Mouse (Mus musculus) cerebellum, postnatal 10 days (tissue): ENCODE measurements around the gene Kdm4c.
"Not testable (repeated sequence)": the region's sequence is repeated elsewhere in the genome, so short reads cannot be mapped to it uniquely, and the experiment has no call there.

Experiments
- DNase-seq, 2 experiments: peaks; one replicate each; pipeline ENCODE4 v3.0.0; 2021; ENCODE audit warnings: mixed read lengths in 2 of 2

Kdm4c gene

DNA sequence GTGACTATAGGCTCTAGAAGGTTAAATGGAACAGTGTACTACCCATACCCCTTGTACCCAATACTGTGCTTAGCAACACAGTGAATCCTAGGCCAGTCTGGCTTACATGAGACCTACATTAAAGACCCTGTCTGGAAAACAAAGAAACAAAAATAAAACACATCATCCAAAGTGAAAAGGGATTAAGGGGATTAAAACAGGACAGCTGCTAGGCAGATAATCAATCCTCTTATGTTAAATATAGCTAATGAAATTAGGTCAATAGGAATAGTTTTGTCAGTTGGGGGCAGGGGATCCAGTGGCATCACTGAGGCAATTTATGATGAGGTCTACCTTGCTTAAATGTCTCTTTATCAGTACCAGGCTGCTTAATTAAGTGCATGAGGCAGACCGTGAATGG, at the start of gene Kdm4c:
TSS of gene Kdm4c (plus strand) at position 322 of the 400 bp plus-strand sequence.
- DNase-seq: no peak

DNA sequence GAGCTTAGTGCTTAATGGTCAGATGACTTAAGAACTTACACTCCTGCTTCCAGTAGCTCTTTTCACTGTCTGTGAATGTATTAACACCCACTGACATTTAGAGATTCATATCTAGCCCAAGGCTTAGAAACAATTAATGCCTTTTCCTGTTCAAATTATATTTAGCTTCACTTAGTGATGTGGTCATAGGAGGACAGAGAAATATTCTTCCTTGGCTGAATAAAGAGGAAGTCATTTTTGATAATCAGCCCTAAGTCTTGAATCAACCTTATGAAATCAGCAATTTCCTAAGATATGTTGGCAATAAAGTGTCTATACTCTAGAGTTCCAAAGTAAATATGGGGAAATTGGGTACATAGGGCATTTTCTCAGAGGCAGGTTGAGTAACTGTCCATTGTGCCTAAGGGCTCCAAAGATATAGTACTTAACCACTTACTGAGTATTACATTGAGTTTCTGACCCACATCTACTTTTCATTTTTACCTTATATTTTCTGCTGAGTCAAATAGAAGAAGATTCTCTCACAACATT, 41.0 kb upstream of the Kdm4c start:
- DNase-seq: no peak

DNA sequence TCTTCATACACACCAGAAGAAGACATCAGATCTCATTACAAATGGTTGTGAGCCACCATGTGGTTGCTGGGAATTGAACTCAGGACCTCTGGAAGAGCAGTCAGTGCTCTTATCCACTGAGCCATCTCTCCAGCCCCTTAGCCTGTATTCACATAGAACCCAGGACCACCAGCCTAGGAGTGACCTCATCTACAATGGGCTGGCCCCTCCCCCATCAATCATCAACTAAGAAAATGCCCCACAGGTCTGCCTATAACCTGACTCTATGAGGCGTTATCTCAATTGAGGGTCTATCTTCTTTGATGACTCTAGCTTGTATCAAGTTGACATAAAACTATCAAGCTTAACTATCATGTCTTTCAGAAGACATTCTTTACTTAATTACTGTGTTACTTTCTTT, 20.5 kb upstream of the Kdm4c start:
- not testable (repeated sequence) for DNase-seq

DNA sequence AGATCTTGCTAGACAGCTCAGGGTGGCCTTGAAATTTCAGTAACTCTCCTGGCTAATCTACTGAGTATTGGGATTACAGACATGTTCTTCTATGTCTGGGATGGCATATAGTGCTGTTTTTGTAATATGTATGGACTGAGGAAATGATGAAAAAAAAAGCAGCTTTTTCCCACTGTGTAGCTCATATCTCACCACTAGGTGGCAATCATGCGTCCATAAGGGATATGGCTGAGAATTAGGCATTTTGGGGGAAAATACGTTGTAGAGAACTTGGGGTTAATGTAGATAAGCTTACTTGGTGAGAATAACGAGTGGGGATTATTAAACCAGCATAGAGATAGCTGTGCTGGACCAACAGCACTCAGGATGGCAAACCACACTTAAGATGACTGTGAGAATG, 19.9 kb upstream of the Kdm4c start:
- DNase-seq: peak; percentile 34 to 57

DNA sequence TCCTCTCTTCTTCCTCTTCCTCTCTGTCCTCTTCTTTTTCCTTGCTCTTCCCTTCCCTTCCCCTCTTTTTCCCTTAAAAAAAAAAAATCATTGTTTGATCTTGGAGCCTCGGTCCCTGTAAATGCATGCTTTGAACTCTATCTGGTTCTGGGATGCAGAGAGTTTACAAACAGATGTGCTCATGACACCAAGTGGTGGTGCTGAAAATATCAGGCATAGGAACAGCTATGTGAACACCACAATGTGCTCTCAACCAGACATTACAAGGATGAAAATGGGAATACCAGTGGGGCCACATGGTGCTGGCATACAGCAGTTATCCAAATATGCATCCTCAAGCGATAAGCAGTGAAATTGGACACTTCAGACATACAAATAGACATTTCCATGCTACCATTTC, 18.1 kb upstream of the Kdm4c start:
- no peak for DNase-seq

DNA sequence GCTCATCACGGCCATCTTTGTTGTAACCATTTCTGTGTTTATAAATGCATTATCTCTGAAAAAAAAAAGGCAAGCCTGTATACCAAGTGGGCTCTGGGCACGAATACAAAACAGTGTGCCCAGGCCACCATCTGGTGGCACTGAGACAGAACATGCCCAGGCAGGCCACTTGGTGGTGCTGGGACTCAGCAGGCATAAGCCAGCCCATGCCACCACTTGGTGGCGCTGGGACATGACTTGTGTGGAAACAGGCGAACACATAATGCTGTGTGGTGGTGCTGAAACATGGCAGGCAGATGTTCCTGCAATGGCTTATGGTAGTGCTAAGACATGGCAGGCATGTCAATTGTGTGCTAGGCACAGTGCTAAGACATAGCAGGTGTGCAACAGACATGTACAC, 11.3 kb upstream of the Kdm4c start:
- DNase-seq: peak; percentile 38 to 46

DNA sequence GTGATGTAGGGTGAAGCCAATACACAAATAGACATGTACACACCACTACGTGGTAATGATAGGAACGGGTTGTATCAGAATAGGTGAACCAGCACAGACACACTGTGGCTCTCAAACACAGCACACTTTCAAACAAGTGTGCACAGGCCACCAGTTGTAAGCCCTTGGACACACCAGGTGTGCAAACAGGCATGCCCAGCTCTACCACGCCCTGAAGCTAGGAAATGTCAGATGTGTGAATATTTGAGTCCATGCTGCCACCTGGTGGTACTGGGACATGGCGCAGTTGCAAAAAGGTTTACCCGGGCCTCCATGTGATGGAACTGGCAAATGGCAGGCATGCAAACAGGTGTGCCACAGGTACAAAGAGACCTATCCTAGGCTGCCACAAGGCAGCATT, 10.9 kb upstream of the Kdm4c start:
- DNase-seq: peak; percentile 70 to 74

DNA sequence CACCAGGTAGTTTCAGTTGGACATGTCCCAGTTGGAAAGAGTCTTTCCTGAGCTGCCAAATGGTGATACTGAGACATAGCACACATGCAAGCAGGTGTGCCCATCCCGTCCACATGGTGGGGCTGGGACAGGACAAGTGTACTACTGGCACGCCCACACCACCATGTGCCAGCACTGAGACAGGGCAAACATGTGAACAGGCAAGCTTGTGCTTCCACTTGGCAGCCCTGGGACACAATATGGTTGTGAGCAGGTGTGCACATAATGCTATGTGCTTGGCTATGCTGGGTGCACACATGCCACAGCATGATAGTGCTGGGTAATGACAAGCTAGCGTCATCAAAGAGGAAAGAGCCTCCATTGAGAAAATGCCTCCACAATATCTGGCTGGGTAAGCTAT, 8.8 kb upstream of the Kdm4c start:
- DNase-seq: peak; percentile 74 to 81

DNA sequence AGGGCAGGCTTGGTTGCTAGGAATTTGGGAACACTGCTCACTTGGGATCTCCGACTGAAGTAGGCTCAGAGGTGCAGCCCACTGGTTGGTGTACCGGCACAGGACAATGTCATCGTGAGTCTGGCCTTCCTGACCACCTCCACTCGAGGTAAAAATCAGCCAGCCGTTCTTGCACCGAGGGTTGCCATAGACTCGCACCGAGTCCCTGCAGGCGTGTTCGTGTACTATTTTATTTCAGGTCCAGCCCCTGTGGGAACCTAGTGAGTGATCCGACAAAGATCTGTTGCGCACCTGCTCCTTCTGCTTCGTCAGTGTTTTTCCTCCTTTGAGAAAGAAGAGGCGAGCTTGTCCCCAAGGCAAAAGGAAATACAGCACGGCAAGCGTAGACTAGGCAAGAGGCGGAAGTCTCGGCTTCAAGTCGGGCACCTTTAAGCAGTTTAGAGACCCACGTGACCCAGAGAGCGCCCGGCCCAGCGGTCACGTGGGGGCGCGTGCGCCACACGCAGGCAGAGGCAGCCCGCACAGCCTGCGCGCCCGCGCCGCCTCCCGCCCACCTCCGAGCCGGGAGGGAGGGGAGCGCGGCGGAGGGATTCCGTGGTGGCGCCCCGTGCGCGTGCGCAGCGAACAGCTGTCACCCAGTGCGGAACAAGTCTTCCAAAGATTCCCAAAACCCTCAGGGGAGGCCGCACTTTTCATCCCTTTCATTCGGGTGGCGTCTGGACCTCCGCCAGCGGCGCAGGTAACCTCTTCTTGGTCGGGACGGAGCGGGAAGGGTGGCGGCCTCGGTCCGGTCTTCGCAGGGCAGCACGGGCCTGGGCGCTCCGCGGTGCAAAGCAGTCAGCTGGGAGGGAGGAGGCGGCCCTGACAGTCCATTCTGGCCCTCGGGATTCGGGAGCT, 9.3 kb downstream of the Kdm4c start:
- peak; percentile 97 to 98 for DNase-seq

DNA sequence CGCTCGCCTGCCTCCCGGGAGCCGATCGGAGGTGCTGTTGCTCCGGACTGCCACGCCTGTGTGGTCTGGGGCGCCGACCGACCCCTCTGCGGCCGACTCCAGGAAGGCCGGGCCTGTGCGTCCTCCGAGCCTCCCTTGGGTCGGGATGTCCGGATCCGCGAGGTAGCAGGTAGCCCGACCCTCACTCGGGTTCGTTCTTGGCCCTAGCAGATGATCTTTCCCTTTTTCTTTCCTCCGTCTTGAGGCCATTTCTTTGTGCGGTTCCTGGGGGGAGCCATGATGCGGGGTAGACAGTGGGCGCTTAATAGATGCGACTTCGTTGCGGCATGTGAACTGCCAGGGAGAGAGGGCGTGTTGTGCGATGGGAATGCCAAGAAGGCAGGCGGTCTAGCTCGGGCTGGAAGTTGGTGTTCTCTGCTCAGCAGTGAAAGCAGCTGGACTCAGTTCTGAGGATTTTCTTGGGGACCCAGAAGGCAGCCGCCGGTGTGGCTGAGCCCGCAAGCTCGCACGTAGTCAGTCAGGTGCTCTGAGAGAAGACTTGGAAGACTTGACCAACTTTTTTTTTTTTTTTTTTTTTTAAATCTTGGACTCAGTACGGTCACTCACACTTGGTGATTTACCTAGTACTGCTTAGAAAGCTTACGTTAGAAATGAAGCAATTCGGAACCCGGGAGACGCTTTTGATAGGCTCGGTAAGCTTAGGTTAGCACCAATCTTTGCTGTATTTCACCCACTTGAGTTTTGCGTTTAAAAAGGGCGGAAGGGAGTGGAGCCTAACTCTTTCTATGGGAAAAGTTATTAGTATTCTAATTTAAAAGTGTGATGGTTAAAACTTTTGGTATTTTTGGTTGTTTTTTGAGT, 10.2 kb downstream of the Kdm4c start:
- DNase-seq: peak in 1 of 2 experiments; percentile 62

DNA sequence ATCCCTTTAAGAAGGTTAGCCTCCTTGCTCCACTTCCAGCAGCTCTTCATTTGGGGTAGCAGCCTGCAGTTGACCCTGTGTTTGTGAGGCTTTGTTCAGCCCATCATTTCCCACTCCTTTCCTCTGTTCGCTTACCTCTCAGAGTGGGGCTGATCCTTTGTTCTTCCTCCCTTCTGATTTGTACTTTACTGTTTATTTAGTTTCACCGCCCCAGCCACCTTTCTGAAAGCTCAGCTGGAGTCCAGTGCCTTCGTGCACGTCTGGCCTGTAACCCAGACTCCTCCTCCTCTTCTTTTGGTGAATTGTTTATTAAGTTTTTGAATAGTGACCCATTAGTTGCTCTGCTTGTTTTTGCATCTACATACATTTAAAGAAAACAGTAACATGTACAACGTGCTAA, 15.6 kb downstream of the Kdm4c start:
- DNase-seq: no peak

DNA sequence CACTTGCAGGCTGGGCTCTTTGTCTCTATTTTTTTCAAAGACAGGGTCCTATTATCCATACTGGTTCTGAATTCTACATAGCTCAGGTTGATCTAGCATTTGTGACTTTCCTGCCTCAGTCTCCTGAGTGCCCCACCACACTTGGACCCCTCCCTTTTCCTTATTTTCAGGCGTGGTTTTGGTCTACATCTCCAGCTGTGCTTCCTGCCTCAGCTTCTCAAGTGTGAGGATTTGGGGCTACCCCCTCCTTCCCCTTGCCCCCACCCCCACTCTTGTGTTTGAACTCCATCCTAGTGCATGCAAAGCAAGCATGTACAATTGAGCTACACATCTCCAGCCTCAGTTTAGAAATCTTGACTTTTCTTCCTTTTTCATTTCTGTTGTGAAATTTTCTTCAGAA, 16.2 kb downstream of the Kdm4c start:
- no peak for DNase-seq

DNA sequence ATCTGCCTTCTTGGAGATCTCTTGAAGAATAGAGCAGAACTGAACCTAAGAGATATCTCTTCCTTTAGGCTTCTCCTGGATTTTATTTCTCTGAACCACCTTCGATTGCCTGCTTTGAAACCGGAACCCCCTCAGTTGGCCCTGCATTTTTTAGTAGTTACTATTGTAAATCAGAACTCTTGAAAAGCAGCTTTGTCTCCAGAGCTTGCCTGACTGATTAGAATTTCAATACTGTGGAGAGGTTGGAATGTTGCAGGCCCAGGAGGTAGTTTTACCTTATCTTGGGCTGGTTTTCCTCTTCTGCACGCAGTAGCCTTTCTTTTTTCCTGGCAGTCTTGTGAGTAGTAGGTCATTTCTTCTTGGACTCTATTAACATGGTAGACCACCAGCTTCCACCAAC, 17.0 kb downstream of the Kdm4c start:
- DNase-seq: no peak

DNA sequence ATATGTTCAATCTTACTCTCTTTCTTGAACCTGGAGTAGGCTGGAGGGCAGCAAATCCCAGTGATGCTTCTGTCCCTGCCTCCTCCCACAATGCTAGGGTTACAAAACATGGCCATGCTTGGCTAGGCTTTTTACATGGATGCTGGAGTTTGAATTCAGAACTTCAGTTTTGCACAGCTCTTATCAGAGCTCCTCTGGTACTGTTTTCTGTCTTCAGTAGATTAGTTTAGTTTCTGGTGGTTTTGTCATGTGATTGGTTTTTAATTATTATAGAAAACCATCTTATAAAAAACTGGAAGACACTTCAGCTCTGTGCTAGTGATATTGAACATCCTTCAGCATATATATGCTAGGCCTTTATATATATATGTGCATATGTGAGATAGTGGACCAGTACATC, 19.6 kb downstream of the Kdm4c start:
- DNase-seq: no peak

DNA sequence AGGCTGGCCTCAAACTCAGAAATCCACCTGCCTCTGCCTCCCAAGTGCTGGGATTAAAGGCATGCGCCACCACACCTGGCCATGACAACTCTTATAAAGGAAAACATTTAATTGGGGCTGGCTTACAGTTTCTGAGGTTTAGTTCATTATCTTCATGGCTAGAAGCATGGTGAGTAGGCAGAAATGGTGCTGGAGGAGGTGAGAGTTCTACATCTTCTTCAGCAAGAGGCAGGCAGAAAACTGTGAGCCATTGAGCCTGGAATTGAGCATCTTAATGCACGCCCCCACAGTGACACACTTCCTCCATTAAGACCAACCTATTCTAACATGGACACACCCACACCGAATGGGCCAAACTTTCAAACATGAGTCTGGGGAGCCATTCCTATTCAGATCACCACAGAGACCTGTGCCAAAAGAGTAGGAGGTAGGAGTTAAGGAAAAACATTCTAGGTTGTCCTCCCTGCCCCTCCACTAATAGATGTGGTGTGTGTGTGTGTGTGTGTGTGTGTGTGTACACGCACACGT, 22.2 kb downstream of the Kdm4c start:
- no peak for DNase-seq

DNA sequence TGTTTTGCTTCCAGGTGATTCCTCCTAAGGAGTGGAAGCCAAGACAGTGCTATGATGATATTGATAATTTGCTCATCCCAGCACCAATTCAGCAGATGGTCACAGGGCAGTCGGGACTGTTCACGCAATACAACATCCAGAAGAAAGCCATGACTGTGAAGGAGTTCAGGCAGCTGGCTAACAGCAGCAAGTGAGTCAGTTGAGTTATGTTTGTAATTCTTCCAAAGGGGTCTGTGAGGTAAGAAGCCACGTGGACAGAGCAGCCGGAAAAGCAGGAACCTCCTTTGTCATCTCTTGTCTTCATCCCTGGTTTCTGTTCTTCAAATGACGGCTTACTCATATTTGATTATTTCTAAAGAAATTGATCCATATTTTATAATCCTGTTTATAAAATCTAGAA, 28.9 kb downstream of the Kdm4c start:
- DNase-seq: no peak

DNA sequence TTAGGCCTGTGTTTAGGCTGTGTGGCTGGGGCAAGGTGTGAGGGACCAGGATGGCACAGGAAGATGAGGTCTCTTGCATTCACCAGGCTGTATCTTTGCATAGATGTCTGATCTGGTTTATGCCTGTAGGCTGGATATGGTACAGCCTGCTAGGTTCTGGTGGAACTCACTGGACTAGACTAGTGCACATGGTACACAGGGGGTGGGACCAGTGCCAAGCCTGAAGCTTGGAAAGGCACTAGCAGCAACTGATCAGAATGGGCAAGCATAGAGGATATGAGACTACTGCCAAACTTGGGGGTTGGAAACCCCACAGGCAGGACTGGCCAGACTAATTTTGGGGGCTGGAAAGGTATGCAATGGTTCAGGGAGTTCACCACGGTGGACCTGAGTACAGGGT, 35.2 kb downstream of the Kdm4c start:
- DNase-seq: peak; percentile 68 to 77

DNA sequence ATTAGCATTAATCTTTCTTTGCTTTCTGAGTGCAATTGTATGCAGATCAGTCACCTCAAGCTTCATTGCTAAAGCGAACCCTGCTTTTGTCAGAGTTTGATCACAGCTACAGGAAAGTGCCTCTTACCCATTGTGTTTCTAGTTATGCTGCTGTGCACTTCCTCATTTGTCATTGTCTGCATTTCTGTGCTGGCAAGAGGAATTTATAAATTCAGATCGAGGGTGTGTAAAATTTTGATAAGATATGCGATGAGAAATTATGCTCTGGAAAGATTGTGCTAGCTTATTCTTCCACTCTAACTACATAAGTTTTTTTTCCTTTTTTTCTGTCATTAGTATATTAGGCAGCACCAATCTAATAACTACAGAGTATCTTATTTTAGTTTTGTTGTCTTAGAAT, 37.9 kb downstream of the Kdm4c start:
- DNase-seq: no peak

DNA sequence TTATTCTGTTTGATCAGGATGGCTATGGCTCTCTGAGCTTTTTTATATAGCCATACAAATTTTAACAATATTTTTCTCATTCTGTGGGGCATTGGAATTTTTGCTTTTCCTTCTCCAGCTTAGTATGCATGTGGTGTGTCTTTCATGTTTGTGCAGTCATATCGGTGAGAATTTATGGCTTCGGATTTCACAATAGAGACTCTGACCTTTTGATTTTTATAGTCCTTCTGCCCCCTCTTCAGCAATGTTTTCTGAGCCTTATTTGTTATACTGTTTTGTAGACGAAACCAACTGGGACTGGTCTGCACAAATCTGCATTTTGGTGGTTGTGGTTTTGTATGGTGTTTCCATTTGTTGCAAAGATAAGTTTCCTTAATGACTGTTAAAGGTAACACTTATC, 45.6 kb downstream of the Kdm4c start:
- no peak for DNase-seq

DNA sequence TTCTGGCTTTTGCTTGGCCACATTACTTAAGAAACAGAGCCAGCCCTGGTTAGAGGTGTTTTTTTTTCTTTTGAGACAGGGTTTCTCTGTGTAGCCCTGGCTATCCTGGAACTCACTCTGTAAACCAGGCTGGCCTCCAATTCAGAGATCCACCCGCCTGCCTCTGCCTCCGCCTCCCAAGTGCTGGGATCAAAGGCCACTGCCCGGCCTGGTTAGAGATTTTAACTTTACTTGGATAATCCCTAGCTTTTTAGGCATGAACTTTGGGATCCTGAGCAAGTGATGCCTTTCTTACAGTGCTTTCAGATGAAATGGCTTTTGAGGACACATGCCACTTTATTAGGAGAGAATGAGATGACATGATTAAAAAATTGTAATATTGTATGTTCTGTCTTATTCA, 52.4 kb downstream of the Kdm4c start:
- no peak for DNase-seq

DNA sequence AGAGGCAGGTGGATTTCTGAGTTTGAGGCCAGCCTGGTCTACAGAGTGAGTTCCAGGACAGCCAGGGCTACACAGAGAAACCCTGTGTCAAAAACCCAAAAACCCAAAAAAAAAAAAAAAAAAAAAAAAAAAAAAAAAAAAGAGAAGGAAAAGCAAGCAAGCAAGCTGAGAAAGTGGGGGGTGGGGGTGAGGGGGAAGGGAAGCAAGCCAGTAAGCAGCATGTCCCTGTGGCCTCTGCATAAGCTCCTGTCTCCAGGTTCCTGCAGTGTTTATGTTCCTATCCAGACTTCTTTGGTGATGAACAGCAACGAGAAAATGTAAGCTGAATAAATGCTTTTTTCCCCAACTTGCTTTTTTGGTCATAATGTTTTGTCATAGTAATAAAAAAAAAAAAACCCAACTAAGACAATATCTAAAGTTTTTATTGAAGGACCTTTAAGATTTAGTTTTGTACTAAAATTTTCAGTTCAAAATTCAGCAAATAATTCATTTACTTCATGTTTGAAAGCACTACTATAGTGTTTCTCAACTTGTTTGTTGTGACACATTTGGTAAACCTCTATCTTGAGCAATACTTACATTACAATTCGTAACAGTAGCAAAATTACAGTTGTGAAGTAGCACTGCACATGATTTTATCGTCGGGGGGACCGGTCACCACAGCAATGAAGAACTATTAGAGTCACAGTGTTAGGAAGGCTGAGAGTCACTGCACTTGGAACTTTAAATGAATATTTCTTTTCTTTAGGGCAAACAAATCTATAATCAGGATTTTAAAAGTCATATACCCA, 63.2 kb downstream of the Kdm4c start:
- DNase-seq: no peak

DNA sequence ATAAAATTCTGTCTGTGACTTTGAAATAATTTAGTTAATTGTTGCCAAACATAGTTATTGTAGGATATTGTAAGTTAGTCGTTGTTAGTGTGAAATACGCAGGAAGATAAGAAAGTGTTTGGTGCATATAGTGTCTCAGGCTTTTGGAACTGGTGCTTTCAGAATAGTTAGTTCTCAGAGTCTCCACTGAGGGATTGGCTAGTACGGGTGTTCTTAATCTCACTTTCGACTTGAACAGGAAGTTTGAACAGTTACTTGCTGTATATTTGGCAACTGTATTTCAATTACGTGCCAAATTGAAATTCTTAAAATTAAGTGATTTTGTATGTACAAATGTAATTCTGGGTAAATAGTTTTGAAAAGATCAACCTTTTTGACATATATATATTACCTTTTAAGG, 68.8 kb downstream of the Kdm4c start:
- DNase-seq: no peak

DNA sequence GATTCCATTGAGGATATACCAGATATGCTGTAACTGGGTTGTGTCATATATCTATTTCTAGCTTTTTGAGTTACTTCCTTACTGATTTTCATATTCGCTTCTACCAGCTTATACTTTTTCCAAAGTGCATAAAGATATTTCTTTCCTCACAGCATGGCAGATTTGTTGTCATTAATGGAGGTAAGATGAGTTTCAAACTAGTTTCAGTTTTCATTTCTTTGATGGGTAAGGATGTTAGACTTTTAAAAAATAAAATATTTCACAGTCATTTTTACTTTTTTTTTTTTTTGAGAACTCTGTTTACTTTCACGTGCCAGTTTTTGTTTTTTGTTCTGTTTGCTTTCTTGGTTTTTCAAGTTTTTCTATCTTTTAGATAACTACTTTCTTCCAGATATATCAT, 70.6 kb downstream of the Kdm4c start:
- DNase-seq: no peak
